Mouse (Mus musculus): ENCODE results near the gene Gm21117.
"Not testable (repeated sequence)": the region's sequence is repeated elsewhere in the genome, so short reads cannot be mapped to it uniquely, and the experiment has no call there.

The Gm21117 gene

GRCm38 (mm10) chrY:51124920-51125319 lies at the start of gene Gm21117:
TSS of gene Gm21117 (plus strand) at chrY:51125220.
- not testable (repeated sequence) for DNase-seq (ENCODE audit: low read depth, low spot score)
